Comparison of ENCODE assay signal across 24 mouse cellular contexts in the genomic region with DNA sequence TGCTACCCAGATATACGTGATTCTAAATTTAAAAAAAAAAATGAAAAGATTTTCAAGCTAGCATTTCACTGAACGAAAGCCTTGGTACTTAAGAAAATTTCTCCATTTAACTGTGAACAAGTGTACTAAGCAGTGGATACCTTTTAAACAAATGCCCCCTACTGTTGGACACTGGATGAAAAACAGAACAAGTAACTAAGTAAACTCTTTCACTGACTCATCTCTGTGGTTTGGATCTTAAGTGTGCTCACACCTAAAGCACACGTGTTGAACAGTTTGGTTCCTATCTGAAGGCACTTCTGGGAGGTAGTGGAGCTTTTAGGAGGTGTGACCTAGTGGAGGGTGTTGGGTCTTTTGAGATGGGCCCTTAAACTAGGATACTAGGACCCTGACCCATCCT. TPM values are rescaled to one million over a fixed set of nuclear protein-coding genes. Genes with fewer than 3 reads are reported as not detected.
DNase-seq lines count a peak whose midpoint lies in the region; TF ChIP-seq lines count a peak whose summit lies in the region.
"Had no signal": no experiment of that assay in that cellular context is flagged by ENCODE, and none has a peak within 500 bp of the region (broad histone marks: within the 10 kb centered on the region; RNA-seq: fewer than 3 reads in every experiment).

No protein-coding gene starts in this region.

- TF ChIP-seq CTCF in gastrocnemius, adult 2 months (IDR thresholded peaks at IDR 0.05), result peak; percentile 24; the same call in 1 of the 2 replicates
- peak; percentile 46 for TF ChIP-seq CTCF in layer of hippocampus, adult 2 months (conservative IDR thresholded peaks at IDR 0.05)

- no peak for DNase-seq in gastrocnemius, adult 2 months
- DNase-seq in gastrocnemius, postnatal 36 days, result no peak
- DNase-seq in layer of hippocampus, adult 2 months (ENCODE audit: low spot score in 2 of 2), result no peak
- no peak for DNase-seq in layer of hippocampus, adult 9-11 months
- DNase-seq in A20 (ENCODE audit: low read depth, low spot score), result peak; percentile 26
- peak; percentile 13 for DNase-seq in induced T-regulatory cell, adult 2 months (ENCODE audit: low read depth)
- DNase-seq in urinary bladder, postnatal 25 days (ENCODE audit: low spot score), result no peak
- DNase-seq in urinary bladder, adult 2 months (ENCODE audit: low spot score), result no peak
- DNase-seq: adrenal gland, postnatal 25 days; cerebellum, adult 18-20 months; cerebellum, postnatal 25 days; embryo, embryonic 11 days; gastrocnemius, postnatal 25 days; kidney, postnatal 14 days; lung, postnatal 10 days; right cerebral cortex, postnatal 25 days; thymus, adult 2 months had no signal

- no peak overlapping the region for H3K27ac ChIP-seq in gastrocnemius, adult 2 months
- no peak overlapping the region for H3K27ac ChIP-seq in layer of hippocampus, adult 2 months
- H3K27ac ChIP-seq: forebrain, embryonic 15.5 days; hindbrain, embryonic 13.5 days; limb, embryonic 12.5 days; liver, embryonic 15.5 days; midbrain, embryonic 10.5 days; stomach, embryonic 15.5 days had no signal

- no peak overlapping the region for H3K4me3 ChIP-seq in gastrocnemius, adult 2 months
- H3K4me3 ChIP-seq in layer of hippocampus, adult 2 months, result no peak overlapping the region
- H3K4me3 ChIP-seq: forebrain, embryonic 15.5 days; hindbrain, embryonic 13.5 days; limb, embryonic 12.5 days; liver, embryonic 15.5 days; midbrain, embryonic 10.5 days; stomach, embryonic 15.5 days had no signal

- intact Hi-C loops in gastrocnemius, adult 2 months (cut with DNase I), result no loop called here
- intact Hi-C loops in gastrocnemius, postnatal 36 days (cut with DNase I), result no loop called here

RNA-seq across cellular contexts. Expression of a gene that starts 41.4 kb away (rescaled TPM):
- 1 to 10 TPM in 1 of 2 experiments, under 1 TPM in 1; 0.59 to 1.0 TPM for total RNA-seq in gastrocnemius, adult 2 months (2021)
- under 1 TPM; 0.51 to 0.67 TPM for total RNA-seq in gastrocnemius, postnatal 36 days (2021)
- total RNA-seq in layer of hippocampus, adult 2 months (2021), result 1 to 10 TPM in 1 of 2 experiments, under 1 TPM in 1; 0.97 to 1.3 TPM
- polyA plus RNA-seq in urinary bladder, adult 2 months (2012; rRNA removed), result 1.9 and 2.8 TPM in 2 replicates
- total RNA-seq: midbrain, postnatal 0 days had no signal

RNA-seq across cellular contexts. Expression of a gene that starts 41.5 kb away (rescaled TPM):
- 1 to 10 TPM in 1 of 2 experiments, under 1 TPM in 1; 0.84 to 3.6 TPM for total RNA-seq in gastrocnemius, adult 2 months (2021)
- 1 to 10 TPM; 1.2 to 1.7 TPM for total RNA-seq in gastrocnemius, postnatal 36 days (2021)
- 1 to 10 TPM; 5.8 to 6.1 TPM for total RNA-seq in layer of hippocampus, adult 2 months (2021)
- 0.40 and 0.44 TPM in 2 replicates for polyA plus RNA-seq in urinary bladder, adult 2 months (2012; rRNA removed)
- polyA plus RNA-seq: liver, embryonic 15.5 days had no signal

Comparison
In these comparisons a context has a peak if more than half of its experiments do, and no peak if none do; other contexts are left out.
1. DNase-seq: peak in A20 (single experiment) and induced T-regulatory cell, adult 2 months (single experiment); none in gastrocnemius, adult 2 months (single experiment), gastrocnemius, postnatal 36 days (0 of 2), layer of hippocampus, adult 2 months (0 of 2), layer of hippocampus, adult 9-11 months (single experiment), urinary bladder, postnatal 25 days (single experiment) and urinary bladder, adult 2 months (single experiment).